Mouse (Mus musculus) hindbrain, embryonic 16.5 days (tissue): Measurements from ENCODE around the gene Tmem131. TPM values are rescaled to one million over a fixed set of nuclear protein-coding genes. Genes with fewer than 3 reads are reported as not detected.

Experiments
- ATAC-seq: fragments of 200-750 bp; cut with Nextera tagmentation; 2 replicates; pipeline ENCODE4 v1.8.0; 2017; ENCODE audit warnings: moderate TSS enrichment, moderate library complexity
- H3K27ac ChIP-seq: fragments of 300-500 bp; sonication (generic); 2 replicates; pipeline ENCODE4 v1.5.1; 2014; ENCODE audit warnings: low read depth, mild to moderate bottlenecking, control low read depth, low read length, moderate library complexity
- H3K27me3 ChIP-seq: fragments of 300-500 bp; sonication (generic); replicated peaks from 2 replicates; pipeline ENCODE4 v1.6.1; 2014; ENCODE audit warnings: low read length; ENCODE audit not compliant: control insufficient read depth, insufficient read depth
- H3K36me3 ChIP-seq: fragments of 300-500 bp; sonication (generic); 2 replicates; pipeline ENCODE4 v1.6.1; 2014; ENCODE audit warnings: mild to moderate bottlenecking, low read length, moderate library complexity, mixed read lengths; ENCODE audit not compliant: control insufficient read depth, insufficient read depth
- H3K4me1 ChIP-seq: fragments of 300-500 bp; sonication (generic); 2 replicates; pipeline ENCODE4 v1.6.1; 2014; ENCODE audit warnings: low read depth, low read length; ENCODE audit not compliant: control insufficient read depth, insufficient read depth
- H3K4me2 ChIP-seq: fragments of 300-500 bp; sonication (generic); 2 replicates; pipeline ENCODE4 v1.6.1; 2014; ENCODE audit warnings: mild to moderate bottlenecking, low read length, control low read depth, moderate library complexity
- H3K4me3 ChIP-seq: fragments of 300-500 bp; sonication (generic); 2 replicates; pipeline ENCODE4 v1.5.1; 2014; ENCODE audit warnings: mild to moderate bottlenecking, low read length, control low read depth, moderate library complexity
- H3K9ac ChIP-seq: fragments of 300-500 bp; sonication (generic); 2 replicates; pipeline ENCODE4 v1.6.1; 2014; ENCODE audit warnings: low read depth, mild to moderate bottlenecking, control low read depth, low read length, moderate library complexity
- H3K9me3 ChIP-seq: fragments of 300-500 bp; sonication (generic); 2 replicates; pipeline ENCODE4 v1.6.1; 2014; ENCODE audit warnings: mild to moderate bottlenecking, low read length, moderate library complexity; ENCODE audit not compliant: control insufficient read depth
- WGBS: fragments of 180-500 bp; shearing (Covaris S2); extraction: QIAGEN DNeasy Blood & Tissue Kit; methylation state at CpG from one replicate; pipeline ENCODE4 v1.1.7; 2014; 5-methylcytosine and 5-hydroxymethylcytosine counted together
- polyA plus RNA-seq: library from polyadenylated mRNA; unstranded; fragments of >200 nt; fragmentation: Nextera tagmentation; extraction: Ambion mirVana; gene quantifications from 2 replicates; pipeline ENCODE4 v1.2.1, GENCODE M21; 2015

Gene Tmem131
- polyA plus RNA-seq, 1 experiment from 2014 or later, result 10.0 TPM

DNA sequence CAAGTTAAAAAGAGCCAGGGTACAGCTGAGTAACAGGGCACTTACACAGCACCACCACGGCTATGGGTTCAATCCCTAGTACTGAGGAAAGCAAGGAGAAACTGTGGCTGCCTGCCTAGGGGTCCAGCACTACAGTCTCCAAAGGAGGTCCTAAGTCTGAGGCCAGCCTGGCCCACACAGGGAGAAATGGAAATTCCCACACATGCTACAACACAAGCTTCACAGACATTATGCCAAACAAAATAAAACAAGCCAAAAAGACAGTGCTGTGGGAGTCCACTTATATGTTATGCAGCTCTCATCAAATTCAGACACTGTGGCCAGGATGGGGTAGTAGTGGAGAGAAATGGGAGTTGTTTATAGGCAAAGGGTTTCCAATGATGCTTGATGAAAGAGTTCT, 11.2 kb downstream of the Tmem131 start:
- WGBS, result 96% methylated on average over 1 of the region's 1 CpGs
- Histone ChIP-seq H3K9me3 (no peaks in the 10 kb centered on the region), H3K27me3 (no peaks in the 10 kb centered on the region), H3K4me2 (no peak overlapping the region), H3K36me3 (no peaks in the 10 kb centered on the region), H3K4me3 (no peak overlapping the region), H3K27ac (no peak overlapping the region), H3K4me1 (peaks cover 16% of the 10 kb centered on the region), H3K9ac (no peak overlapping the region)
- no peak for ATAC-seq

- no peaks in the 10 kb centered on the region for H3K36me3 ChIP-seq
- no peaks in the 10 kb centered on the region for H3K27me3 ChIP-seq
- H3K4me3 ChIP-seq, result no peak overlapping the region
- no peaks in the 10 kb centered on the region for H3K9me3 ChIP-seq
- no peak overlapping the region for H3K27ac ChIP-seq
- H3K4me1 ChIP-seq, result peaks cover 8% of the 10 kb centered on the region
- no peak; the same call in 1 of the 2 replicates for ATAC-seq
- no peak overlapping the region for H3K9ac ChIP-seq
- 90% methylated on average over 8 of the region's 8 CpGs for WGBS
- H3K4me2 ChIP-seq, result no peak overlapping the region
These were observed 12.6 kb downstream of the Tmem131 start for GRCm38 (mm10) chr1:36930911-36931310.

DNA sequence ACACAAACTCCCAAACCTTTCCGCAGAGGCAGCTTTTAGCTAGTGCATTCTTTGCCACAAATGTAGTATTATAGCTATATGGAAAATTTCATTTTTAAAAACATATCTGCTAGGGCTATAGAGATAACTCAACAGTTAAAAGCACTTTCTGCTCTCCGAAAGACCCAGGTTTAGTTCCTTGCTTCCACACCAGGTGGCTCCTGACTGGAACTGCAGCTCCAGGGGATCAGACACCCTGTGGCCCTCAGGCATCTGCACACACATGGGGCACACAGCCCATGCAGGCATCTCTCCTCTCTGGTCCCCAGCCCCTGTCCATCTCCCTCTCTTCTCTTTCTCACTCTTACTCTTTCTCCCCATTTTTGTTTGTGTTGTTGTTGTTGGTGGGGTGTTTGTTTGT, 13.5 kb downstream of the Tmem131 start:
- 87% methylated on average over 2 of the region's 2 CpGs for WGBS
- H3K36me3 ChIP-seq, result no peaks in the 10 kb centered on the region
- no peaks in the 10 kb centered on the region for H3K27me3 ChIP-seq
- no peak overlapping the region for H3K9ac ChIP-seq
- no peak for ATAC-seq
- H3K4me2 ChIP-seq, result no peak overlapping the region
- H3K9me3 ChIP-seq, result no peaks in the 10 kb centered on the region
- H3K27ac ChIP-seq, result no peak overlapping the region
- peaks cover 5% of the 10 kb centered on the region for H3K4me1 ChIP-seq
- H3K4me3 ChIP-seq, result no peak overlapping the region

- no peak for ATAC-seq
- no peak overlapping the region for H3K4me3 ChIP-seq
- H3K27me3 ChIP-seq, result no peaks in the 10 kb centered on the region
- H3K4me2 ChIP-seq, result no peak overlapping the region
- H3K9me3 ChIP-seq, result no peaks in the 10 kb centered on the region
- H3K9ac ChIP-seq, result no peak overlapping the region
- H3K27ac ChIP-seq, result no peak overlapping the region
- H3K36me3 ChIP-seq, result no peaks in the 10 kb centered on the region
- H3K4me1 ChIP-seq, result no peaks in the 10 kb centered on the region; the same call in 1 of the 2 replicates
- WGBS, result 92% methylated on average over 6 of the region's 6 CpGs
These were observed 14.8 kb downstream of the Tmem131 start for GRCm38 (mm10) chr1:36928357-36929330.

GRCm38 (mm10) chr1:36927569-36927968, 15.9 kb downstream of the Tmem131 start:
- no peaks in the 10 kb centered on the region for H3K9me3 ChIP-seq
- H3K27ac ChIP-seq, result no peak overlapping the region
- H3K36me3 ChIP-seq, result no peaks in the 10 kb centered on the region
- no peak for ATAC-seq
- 87% methylated on average over 2 of the region's 2 CpGs for WGBS
- H3K4me3 ChIP-seq, result no peak overlapping the region
- H3K9ac ChIP-seq, result no peak overlapping the region
- no peaks in the 10 kb centered on the region for H3K4me1 ChIP-seq
- no peak overlapping the region for H3K4me2 ChIP-seq
- no peaks in the 10 kb centered on the region for H3K27me3 ChIP-seq

DNA sequence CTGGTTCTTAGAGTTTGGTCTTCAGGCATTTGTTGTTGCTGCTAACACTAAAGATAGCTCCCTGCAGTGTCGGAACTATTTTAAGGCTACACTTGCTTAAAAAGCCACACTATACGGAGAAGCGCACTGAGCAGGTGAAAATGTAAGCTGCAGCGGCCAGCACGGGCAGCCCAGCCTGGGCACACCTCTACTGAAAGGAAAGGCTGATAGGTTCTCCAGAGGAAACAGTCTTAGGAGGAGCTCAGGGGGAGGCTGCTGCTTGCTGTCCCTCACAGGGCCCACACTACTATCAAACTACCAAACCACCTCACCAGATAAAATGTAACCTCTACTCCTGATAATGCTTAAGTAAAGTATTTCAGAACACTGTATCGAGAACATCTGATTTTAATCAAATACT, 16.7 kb downstream of the Tmem131 start:
- 83% methylated on average over 6 of the region's 6 CpGs for WGBS
- no peak overlapping the region for H3K27ac ChIP-seq
- H3K4me1 ChIP-seq, result peaks cover 4% of the 10 kb centered on the region
- no peak overlapping the region for H3K4me2 ChIP-seq
- H3K27me3 ChIP-seq, result no peaks in the 10 kb centered on the region
- no peaks in the 10 kb centered on the region for H3K36me3 ChIP-seq
- no peaks in the 10 kb centered on the region for H3K9me3 ChIP-seq
- no peak for ATAC-seq
- no peak overlapping the region for H3K4me3 ChIP-seq
- no peak overlapping the region for H3K9ac ChIP-seq

DNA sequence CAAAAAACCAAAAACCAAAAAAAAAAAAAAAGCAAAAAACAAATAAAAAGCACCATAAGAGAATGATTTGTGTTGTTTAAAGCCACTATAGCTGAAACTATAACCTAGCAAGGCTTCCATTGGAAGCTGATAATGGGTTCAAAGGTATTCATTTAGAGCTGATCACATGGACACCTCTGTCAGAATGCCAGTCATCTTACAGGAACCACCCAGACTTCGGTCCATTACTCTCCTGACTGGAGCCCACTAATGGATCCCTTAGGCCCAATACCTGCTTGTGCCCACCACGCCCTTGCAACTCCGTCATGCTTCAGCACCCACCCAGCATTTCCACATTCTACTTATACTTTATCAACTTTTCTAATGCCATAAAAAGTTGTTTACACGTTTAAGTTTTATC, 17.2 kb downstream of the Tmem131 start:
- no peak for ATAC-seq
- H3K9ac ChIP-seq, result no peak overlapping the region
- H3K9me3 ChIP-seq, result no peaks in the 10 kb centered on the region
- no peaks in the 10 kb centered on the region for H3K36me3 ChIP-seq
- WGBS, result 92% methylated on average over 4 of the region's 4 CpGs
- H3K4me3 ChIP-seq, result no peak overlapping the region
- peaks cover 9% of the 10 kb centered on the region for H3K4me1 ChIP-seq
- H3K27ac ChIP-seq, result no peak overlapping the region
- H3K4me2 ChIP-seq, result no peak overlapping the region
- H3K27me3 ChIP-seq, result no peaks in the 10 kb centered on the region

DNA sequence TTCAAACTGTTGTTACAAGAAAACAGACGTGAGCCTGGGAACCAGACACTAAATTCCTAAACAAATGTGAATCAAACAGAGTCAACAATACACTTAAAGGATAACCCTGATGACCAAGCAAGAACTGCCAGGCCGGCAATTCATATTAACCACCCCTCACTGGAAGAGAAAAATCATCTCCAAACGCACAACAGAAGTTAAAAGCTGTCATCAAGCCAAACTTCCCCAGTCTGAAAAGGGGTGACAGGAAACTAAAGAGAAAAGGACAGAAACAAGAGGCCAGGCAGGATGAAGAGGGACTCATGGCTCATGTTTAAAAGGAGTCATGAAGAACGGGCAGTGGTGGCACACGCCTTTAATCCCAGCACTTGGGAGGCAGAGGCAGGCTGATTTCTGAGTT, 17.7 kb downstream of the Tmem131 start:
- ATAC-seq, result no peak
- 77% methylated on average over 5 of the region's 5 CpGs for WGBS
- no peak overlapping the region for H3K4me2 ChIP-seq

GRCm38 (mm10) chr1:36924853-36925252, 18.6 kb downstream of the Tmem131 start:
- no peaks in the 10 kb centered on the region for H3K9me3 ChIP-seq
- H3K4me1 ChIP-seq, result peaks cover 20% of the 10 kb centered on the region
- WGBS, result 84% methylated on average over 2 of the region's 2 CpGs
- H3K36me3 ChIP-seq, result no peaks in the 10 kb centered on the region
- no peak for ATAC-seq
- H3K4me3 ChIP-seq, result no peak overlapping the region
- H3K27ac ChIP-seq, result no peak overlapping the region
- no peaks in the 10 kb centered on the region for H3K27me3 ChIP-seq
- H3K9ac ChIP-seq, result no peak overlapping the region
- H3K4me2 ChIP-seq, result no peak overlapping the region

More for the DNA sequence above, 17.7 kb downstream of the Tmem131 start:
- no peak overlapping the region for H3K4me3 ChIP-seq
- no peaks in the 10 kb centered on the region for H3K36me3 ChIP-seq
- H3K9ac ChIP-seq, result no peak overlapping the region
- H3K9me3 ChIP-seq, result no peaks in the 10 kb centered on the region
- peaks cover 12% of the 10 kb centered on the region for H3K4me1 ChIP-seq
- no peaks in the 10 kb centered on the region for H3K27me3 ChIP-seq
- H3K27ac ChIP-seq, result no peak overlapping the region
